Mouse (Mus musculus) liver (tissue): ENCODE measurements around the gene Lin7a.

ENCODE experiments used
- DNase-seq: peaks from one replicate; pipeline ENCODE4 v3.0.0-alpha.2; 2020; ENCODE audit warnings: mixed read lengths

Gene Lin7a

GRCm38 (mm10) chr10:107341151-107341550 lies 69.7 kb downstream of the Lin7a start:
- no peak for DNase-seq

GRCm38 (mm10) chr10:107344200-107344599 lies 72.7 kb downstream of the Lin7a start:
- DNase-seq, result no peak

- DNase-seq, result no peak
Observed at GRCm38 (mm10) chr10:107347842-107348241, 76.4 kb downstream of the Lin7a start.

- DNase-seq, result no peak
Observed at GRCm38 (mm10) chr10:107351696-107352485, 80.4 kb downstream of the Lin7a start.

- no peak for DNase-seq
Observed at GRCm38 (mm10) chr10:107353483-107353882, 82.0 kb downstream of the Lin7a start.

GRCm38 (mm10) chr10:107358443-107359040 lies 87.1 kb downstream of the Lin7a start:
- no peak for DNase-seq

GRCm38 (mm10) chr10:107359296-107359695 lies 87.8 kb downstream of the Lin7a start:
- DNase-seq, result no peak

GRCm38 (mm10) chr10:107361546-107361945 lies 90.1 kb downstream of the Lin7a start:
- DNase-seq, result no peak

GRCm38 (mm10) chr10:107362026-107362425 lies 90.5 kb downstream of the Lin7a start:
- DNase-seq, result no peak

GRCm38 (mm10) chr10:107363049-107363816 lies 91.7 kb downstream of the Lin7a start:
- DNase-seq, result no peak

- DNase-seq, result no peak
Observed at GRCm38 (mm10) chr10:107377218-107377617, 105.7 kb downstream of the Lin7a start.

GRCm38 (mm10) chr10:107381143-107381746 lies 109.8 kb downstream of the Lin7a start:
- DNase-seq, result no peak

GRCm38 (mm10) chr10:107383825-107384224 lies 112.3 kb downstream of the Lin7a start:
- no peak for DNase-seq

- DNase-seq, result peak; percentile 17
Observed at GRCm38 (mm10) chr10:107389505-107389904, 118.0 kb downstream of the Lin7a start.

GRCm38 (mm10) chr10:107405347-107405746 lies 133.9 kb downstream of the Lin7a start:
- DNase-seq, result no peak

GRCm38 (mm10) chr10:107418306-107418705 lies 146.8 kb downstream of the Lin7a start:
- no peak for DNase-seq

- no peak for DNase-seq
Observed at GRCm38 (mm10) chr10:107436967-107437366, 165.5 kb downstream of the Lin7a start.

GRCm38 (mm10) chr10:107442781-107443180 lies 171.3 kb downstream of the Lin7a start:
- DNase-seq, result no peak

- DNase-seq, result no peak
Observed at GRCm38 (mm10) chr10:107449496-107450330, 178.2 kb downstream of the Lin7a start.

GRCm38 (mm10) chr10:107467819-107468218 lies 196.3 kb downstream of the Lin7a start:
- no peak for DNase-seq
